Mouse (Mus musculus): Measurements from ENCODE around the gene Xpo6.

GRCm38 (mm10) chr7:126189517-126189916 lies 10.8 kb downstream of the Xpo6 start:
- TF ChIP-seq CTCF (IDR thresholded peaks at IDR 0.05; ENCODE audit: extremely low read depth, insufficient read depth, low read length): no peak
- TF ChIP-seq POLR2A (IDR thresholded peaks at IDR 0.05; ENCODE audit: extremely low read depth, insufficient read depth, low read length): no peak
